Mouse (Mus musculus): ENCODE results near the gene Wipf1.

- no peak for TF ChIP-seq CTCF (IDR thresholded peaks at IDR 0.05; ENCODE audit: control insufficient read depth, insufficient read depth, low read length)
- TF ChIP-seq POLR2A (IDR thresholded peaks at IDR 0.05; ENCODE audit: borderline replicate concordance, control insufficient read depth, low read depth, low read length): no peak
Measured at GRCm38 (mm10) chr2:73490466-73490865, 39.1 kb downstream of the Wipf1 start.
